Mouse (Mus musculus): ENCODE measurements around the gene Ddx43.

Ddx43 gene

DNA sequence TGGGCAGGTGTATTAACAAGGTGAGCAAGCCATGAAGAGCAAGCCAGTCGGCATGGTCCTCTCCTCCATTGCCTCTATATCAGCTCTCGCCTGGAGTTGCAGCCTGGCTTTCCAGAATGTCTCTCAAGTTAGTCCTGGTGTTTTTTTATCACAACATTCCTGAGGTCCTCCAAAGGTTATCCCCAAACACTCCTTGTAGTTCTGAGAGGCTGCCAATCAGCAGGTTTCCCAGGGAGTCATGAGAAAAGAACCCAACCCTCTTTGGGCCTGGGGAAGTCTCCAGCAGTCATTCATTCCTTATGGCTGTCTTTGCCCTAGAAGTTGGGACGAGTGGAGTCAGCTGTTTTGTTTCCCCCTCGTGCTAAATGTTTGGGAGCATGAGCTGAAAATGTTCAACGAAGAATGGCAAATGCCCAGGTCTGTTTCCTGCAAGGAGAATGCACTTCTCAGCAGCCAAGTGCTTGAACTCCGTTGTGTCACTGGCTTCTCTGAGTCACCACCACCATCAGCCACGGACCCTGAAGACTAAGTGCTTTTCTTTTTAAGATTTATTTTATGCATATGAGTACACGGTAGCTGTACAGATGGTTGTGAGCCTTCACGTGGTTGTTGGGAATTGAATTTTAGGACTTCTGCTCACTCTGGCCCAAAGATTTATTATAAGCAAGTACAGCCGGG, 22.6 kb upstream of the Ddx43 start:
- no peak for DNase-seq (ENCODE audit: low spot score in 2 of 2)

DNA sequence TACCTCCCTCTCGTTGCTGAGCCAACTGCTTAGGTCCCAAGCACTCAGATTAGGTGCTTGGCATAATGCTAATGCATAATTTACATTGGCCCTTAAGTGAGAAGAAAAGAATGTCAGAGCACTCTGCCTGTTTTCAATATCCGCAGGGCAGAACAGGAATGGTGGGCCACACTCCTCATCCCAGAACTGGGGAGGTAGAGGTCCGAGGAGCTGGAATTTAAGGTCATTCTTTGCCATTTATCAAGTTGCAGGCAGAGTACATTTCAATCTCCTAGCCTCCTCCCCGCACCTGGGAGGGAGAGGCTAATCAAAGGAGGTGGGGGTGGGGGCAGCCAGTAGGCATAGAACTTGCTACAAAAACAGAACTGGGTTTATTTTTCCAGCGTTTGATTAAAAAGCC, 21.2 kb upstream of the Ddx43 start:
- no peak for DNase-seq (ENCODE audit: low spot score in 2 of 2)

DNA sequence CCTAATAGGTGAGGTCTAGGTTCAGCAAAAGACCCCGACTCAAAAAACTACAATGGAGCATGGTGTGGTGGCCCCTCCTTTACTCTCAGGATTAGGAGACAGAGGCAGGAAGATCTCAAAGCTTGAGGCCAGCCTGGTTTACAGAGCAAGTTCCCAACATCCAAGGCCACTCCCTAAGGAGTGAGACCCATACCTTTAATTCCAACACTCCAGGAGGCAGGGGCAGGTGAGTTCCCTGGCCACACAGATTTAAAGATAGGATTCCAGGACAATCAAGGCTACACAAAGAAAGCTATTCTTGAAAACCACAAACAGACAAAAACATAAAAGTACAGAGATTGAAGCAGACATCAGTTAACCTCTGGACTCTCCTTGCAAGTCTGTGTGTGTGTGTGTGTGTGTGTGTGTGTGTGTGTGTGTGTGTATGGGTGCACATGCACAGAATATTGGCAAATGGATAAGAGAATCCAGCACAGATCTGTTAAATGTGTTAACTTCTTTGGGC, 20.6 kb upstream of the Ddx43 start:
- DNase-seq (ENCODE audit: low spot score in 2 of 2) = no peak

DNA sequence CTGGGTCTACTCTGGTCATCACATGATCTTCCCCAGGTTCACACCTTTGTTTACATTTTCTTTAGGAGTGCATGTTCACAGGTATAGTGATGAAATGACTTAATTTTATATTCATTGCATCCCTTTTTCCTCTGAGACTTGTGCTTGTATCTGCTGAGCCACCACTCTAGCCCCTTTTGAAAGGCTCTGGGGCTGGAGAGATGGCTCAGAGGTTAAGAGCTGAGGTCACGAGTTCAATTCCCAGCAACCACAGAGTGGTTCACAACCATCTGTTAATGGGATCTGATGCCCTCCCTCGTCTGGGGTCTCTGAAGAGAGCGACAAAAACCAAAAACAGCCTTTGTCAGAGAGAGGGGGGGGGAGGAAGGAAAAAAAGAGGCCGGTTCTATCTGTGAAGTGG, 20.1 kb upstream of the Ddx43 start:
- DNase-seq (ENCODE audit: low spot score in 2 of 2) = no peak

DNA sequence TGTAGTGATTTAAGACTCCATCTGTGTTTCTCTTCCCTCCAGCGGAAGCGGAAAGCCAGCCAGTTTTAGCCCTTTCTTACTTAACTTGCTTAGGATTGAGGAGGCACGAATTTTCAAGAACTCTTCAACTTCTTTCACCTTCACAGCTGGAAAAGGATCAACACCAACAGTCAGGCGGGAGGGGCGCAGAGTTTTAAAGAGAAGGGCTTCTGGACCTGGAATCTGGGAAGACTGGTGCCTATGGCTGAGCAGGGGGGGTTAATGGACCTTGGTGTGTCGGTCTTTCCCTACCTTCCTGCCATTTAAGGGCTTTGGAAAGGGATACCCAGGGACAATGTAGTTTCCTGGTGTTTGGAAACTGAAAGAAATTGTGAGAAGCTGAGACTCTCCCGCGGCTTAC, 18.0 kb upstream of the Ddx43 start:
- no peak for DNase-seq (ENCODE audit: low spot score in 2 of 2)

DNA sequence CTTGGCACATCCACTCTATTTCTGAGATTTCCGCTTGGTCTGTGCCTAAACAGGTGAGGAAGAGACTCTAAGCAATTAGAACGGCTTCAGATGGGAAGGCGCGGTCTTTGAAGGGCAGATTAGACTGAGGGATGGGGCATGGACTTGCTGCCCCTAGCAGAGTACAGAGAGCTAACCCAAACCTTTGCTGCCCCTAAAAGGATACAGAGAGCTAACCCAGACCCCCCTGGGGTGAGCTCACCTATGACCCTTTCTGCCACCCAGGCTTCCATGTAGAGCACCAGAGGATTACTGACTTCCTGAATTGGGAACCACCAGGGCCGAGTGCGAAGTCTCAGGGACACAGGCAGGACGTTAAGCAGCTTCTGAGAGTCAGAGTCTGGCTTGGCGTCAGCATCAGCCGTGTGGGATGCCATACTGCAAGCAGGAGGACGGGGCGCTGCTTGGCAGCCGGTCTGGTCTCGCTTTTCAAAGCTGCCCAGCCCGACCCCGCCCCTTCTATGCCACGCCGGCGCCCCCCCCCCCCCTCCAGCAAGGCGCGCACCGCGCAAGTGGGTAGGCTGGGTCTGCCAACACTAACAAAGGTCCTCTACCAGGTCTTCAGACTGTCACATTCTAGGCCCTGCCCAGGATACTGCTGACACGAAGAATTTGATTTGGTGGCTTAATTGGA, 17.3 kb upstream of the Ddx43 start, which contains the start of gene Ooep:
TSS of gene Ooep (minus strand) at position 613 of the 673 bp plus-strand sequence.
- peak; percentile 6 to 8 for DNase-seq (ENCODE audit: low spot score in 2 of 2)

DNA sequence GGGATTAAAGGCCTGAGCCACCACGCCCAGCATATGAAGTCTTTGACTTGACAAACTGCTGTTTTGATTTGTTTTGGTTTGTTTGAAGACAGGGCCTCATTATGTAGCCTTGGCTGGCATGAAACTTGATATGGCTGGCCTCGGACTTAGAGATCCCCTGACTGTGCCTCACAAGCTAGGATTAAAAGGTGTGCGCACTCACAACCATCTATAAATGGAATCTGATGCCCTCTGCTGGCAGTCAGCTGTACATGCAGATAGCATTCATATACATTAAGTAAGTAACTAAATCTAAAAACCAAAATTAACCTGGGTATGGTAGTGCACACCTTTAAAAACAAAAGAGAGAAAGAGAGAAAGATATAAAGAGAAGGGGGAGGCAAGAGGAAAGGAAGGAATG, 9.7 kb upstream of the Ddx43 start:
- no peak for DNase-seq (ENCODE audit: low spot score in 2 of 2)

DNA sequence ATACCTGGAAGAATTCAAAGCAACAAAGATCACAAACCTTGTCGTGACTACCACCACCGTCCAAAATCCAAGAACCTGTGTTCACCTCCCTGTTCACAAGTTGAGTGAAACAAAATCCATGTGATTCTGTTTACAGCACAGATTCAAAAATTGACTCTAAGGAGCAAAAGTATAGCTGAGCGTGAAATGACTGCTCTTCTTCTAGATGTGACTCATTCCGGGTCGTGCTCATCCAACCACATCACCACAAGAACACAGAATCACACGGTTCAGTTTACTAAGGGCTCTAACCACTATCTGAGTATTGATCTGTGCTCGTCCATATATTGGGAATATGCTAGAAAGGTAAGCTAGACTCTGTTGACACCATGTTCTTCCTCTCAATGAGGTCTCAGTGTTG, 8.6 kb upstream of the Ddx43 start:
- no peak for DNase-seq (ENCODE audit: low spot score in 2 of 2)

DNA sequence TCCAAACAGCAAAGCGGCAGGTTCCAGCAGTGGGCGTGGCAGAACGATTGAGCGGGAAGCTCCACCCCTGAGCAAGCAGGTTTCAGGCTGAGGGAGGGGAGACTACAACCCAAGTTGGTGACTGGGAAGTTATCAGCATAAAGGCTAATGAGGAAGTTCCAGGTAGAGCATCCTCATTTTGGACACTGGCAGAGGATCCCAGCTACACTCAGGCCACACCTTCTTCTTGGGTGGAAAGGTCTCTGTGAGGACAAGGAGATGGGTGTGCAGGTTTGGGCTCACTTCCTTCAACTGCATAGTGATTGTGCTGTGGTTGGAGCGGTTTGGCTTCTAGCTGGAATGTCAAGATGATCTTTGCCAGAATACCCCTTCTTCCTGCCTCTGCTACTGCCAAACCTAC, 5.6 kb upstream of the Ddx43 start:
- DNase-seq (ENCODE audit: low spot score in 2 of 2) = no peak

DNA sequence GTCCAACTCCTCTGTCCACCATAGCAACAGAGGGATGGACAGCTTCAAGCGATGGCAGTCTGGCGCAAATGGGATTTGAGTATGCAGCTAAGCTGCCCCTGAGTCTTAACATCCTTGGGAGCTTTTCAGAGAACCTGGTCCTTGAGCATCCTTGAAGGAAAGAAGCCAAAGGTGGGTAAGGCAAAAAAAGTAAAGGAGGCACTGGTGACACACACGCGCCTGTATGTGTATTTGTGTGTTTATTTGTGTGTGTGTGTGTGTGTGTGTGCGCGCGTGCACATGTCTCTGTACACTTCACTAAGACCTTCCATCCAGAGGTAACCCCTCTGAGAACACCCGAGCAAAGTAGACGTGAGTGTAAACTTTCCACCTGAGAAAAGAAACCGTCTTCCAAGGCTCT, 1.8 kb upstream of the Ddx43 start:
- DNase-seq (ENCODE audit: low spot score in 2 of 2) = no peak

DNA sequence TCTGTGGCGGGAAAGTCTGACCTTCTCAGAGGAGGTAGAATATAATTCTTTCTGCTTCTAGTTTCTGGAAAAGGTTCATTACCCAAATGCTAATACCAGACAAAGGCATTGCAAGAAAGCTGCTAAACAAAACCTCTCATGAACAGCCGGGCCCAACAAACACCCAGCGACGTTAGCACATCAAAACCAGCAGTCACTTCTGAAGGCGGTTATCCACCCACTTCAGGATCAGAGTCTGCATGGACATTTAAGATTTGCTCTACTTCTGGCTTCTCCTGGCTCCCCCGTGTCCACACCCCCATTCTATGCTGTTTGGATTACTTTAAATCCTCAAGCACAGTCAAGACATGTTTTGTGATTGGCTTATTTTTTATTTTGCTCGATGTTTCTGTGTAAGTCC, 975 bp upstream of the Ddx43 start:
- no peak for DNase-seq (ENCODE audit: low spot score in 2 of 2)

DNA sequence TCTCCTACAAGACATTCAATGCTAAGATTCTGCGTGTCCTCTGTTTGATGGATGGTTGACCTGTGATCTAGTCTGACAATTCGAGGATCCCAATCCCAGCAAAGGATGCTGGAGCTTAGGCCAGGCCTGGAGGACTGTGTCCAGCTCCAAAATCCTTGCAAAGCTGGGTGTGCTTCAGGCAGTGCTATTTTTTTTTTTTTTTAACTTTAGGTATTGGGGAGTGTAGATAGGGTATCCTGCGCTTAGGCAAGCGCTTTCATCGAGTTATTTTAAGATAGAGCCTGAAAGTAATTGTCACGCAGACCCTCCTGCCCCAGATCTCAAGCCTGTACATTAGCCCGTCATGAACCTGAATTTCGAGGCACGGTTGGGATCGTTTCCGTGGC, 340 bp upstream of the Ddx43 start:
- DNase-seq (ENCODE audit: low spot score in 2 of 2) = no peak

DNA sequence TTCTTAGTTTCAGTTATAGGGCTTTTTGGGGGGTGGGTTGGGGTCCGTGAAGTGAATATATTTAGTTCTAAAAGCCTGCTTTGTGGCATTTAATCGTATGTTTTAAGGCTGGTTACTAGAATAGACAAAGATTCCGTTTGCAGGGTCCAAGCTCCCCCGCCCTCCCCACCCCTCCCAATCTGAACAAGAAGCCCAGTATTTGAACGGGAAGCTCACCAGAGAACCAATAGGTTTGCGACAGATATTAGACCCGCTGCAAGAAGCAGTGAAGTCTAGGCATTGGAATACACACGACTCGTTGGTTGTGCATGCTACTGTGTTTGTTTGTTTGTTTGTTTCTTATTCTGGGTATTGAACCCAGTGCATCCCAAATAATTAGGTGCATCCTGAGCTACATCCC, 940 bp downstream of the Ddx43 start:
- DNase-seq (ENCODE audit: low spot score in 2 of 2) = no peak

DNA sequence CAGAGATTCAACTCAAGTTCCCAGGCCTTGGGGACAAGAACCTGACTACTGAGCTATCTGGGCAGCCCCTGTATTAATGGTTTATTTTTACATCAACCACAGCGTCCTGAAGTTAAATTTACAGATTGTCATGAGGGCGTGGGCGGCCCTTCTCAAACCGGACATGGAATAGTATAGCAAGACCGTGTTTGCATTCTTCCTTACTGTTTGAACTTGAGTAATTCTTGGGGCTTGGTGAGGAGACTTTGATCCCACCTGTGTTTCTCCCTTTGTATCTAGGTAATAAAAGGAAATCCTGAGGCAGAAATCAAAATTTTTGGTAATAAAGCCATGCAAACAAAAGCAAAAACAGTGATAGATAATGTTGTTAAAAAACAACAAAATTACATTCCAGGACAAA, 5.0 kb downstream of the Ddx43 start:
- no peak for DNase-seq (ENCODE audit: low spot score in 2 of 2)

DNA sequence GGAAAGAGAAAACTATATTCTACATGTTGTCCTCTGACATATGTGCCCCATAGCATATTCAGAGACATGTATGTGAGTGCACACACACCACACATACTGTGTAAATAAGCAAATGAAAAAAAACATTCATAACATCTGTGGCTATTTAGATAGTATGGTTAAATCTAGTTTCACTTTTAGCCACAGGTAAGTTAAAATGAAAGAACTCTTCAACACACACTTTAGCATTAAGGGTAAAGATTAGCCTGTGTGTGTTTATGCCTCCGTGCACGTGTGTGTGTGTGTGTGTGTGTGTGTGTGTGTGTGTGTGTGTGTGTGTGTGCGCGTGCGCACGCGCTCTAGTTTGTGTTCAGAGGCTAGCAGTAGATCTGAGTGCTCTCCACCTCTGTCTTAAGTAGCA, 6.0 kb downstream of the Ddx43 start:
- DNase-seq (ENCODE audit: low spot score in 2 of 2) = no peak

DNA sequence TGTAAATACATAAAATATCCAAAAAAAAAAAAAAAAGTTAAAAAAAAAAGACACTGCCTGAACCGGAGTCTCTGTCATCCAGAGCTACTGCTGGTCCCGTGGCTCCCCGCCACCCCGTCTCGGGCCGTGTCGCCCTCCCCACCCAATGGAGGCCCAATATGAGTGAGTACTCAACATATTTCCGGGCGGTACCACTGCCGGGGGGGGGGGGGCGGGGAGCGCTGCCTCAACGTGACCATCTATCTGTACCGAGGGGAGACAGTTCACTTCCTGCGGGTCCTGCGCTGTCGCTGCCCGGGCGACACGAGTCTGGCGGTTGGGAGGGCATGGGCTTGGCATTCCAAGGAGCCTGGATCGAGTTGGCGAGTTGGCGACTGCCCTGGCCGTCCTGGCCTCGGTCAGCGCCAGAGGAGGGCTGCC, 31.8 kb downstream of the Ddx43 start:
- no peak for DNase-seq (ENCODE audit: low spot score in 2 of 2)

DNA sequence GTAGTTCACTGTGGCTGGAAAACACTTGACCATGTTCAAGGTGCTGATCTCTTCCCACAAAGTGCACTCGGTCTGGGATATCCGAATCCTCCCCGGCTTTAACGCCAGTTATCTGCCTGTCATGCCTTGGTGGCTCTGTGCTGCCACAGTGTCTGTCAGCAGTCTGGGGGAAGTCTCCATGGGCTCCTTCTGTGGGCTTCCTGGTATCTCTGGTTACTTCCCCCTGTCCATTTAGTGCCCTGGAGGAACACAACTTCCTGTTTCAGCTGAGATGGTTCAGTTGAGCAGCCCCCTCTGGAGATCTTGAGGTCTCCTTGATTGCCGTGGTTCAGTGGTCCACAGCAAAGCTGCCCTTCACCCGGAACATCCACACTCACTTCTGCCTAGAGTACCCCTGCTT, 32.6 kb downstream of the Ddx43 start:
- no peak for DNase-seq (ENCODE audit: low spot score in 2 of 2)

DNA sequence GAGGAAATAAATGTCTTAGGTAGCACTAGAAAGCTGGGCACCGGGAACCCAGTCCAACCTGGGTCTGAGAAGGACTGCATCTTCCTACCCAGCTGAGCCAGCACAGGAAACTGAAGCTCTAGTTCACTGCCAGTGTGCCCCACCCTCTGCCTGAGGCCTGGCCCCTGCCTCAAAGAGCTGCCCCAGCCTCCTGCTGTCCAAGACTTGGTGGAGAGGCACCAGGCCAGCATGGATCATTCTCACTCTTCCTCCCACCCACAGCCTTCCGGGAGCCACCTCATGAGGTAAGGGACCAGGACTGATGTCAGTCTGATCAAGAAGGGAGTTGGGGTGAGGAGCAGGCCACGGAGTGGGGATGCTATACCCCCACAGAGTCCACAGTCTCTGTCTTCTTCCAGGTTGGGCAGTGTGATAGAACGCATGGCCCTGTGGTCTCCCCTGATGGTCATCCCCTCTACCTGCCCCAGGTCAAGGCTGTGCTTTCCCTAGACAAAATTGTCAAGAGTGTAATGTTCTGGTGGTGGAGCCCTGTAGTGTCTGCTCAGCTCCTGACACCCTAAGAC, 33.4 kb downstream of the Ddx43 start:
- DNase-seq (ENCODE audit: low spot score in 2 of 2) = no peak

DNA sequence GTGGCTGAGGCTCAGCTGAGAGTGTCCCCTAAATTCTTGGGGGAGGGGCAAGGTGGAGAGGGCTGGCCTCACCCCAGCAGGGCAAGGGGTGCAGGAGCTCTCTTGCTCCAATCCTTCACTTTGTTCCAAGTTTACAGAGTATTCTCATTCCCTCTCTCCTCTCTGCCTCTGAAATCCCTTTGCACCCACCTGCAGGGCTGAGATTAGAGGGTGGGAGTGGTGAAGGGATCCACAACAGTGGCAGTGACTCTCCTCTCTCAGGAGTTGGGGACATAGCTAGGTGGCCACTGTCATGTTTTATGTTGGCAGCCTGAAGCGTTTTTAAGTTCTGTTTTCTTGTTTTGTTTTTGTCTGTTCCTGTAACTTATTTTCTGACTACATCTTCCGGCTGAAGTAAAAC, 34.0 kb downstream of the Ddx43 start:
- DNase-seq (ENCODE audit: low spot score in 2 of 2) = no peak

DNA sequence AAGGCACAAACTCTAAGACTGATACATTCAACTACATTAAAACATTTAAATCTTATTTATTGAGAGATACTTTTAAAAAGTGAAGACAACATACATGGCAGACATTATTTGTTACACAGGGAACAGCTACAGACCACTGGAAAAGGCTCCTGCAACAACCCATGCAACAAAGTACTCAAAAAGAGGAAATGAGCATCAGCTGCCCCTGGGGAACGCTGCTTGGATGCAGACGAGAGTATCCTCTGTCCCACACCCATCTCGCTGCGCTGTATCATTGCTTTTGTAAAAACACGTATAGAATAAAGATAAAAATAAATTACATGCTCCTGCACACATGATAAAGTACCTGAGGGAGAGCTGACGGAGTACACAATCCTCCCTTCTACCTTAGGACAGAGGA, 34.9 kb downstream of the Ddx43 start:
- DNase-seq (ENCODE audit: low spot score in 2 of 2) = no peak

DNA sequence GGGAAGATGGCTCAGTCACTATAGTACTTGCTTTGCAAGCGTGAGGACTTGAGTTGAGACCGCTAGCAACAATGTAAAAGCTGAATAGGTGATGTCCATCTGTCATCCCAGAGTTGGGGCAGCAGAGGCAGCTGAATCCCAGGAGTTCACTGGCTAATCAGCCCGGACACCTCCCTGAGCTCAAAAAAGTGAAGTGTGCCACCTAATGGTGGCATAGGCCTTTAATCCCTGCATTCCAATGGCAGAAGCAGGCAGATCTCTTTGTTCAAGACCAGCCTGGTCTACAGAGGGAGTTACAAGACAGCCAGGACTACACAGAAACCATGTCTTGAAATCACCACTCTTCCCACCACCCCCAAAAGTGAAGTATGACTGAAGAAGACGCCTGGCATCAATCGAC, 36.9 kb downstream of the Ddx43 start:
- no peak for DNase-seq (ENCODE audit: low spot score in 2 of 2)

DNA sequence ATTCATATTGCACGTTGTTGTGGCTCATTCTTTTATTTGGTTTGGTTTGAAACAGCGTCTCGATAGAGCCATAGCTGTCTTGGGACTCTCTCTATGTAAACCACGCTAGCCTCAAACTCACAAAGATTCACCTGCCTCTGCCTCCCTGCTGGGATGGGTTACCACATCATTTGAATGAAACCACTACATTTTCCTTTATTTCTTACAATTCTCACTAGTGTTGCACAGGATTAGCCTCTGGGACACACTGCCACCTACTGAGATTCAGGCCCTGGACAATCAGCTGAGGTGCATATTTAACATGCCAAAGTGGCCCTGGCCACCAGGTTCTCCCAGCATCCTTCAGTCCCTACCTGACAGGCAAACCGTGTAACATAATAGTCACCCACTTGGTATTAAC, 43.8 kb downstream of the Ddx43 start:
- DNase-seq (ENCODE audit: low spot score in 2 of 2) = no peak

DNA sequence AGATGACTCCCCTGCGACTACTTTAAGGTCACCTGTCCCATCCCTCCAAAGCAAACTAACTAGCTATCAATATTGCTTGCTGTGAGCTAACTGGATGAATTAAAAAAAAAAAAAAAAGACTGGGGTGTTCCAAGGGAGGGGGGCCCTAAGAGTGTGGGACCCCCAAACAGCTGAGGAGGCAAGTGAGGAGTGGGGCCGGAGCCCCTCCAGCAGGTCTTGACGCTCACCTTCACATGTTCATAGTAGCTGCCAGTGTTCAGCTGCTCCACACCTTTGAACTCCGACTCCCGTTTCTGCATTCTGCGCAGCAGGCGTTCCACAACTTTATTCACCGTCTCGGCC, 46.6 kb downstream of the Ddx43 start:
- DNase-seq (ENCODE audit: low spot score in 2 of 2) = no peak

All from frontal cortex, postnatal 10 days (tissue).